Mouse (Mus musculus) Patski (cell line): ENCODE results near the gene Zfp618. TPM values are rescaled to one million over a fixed set of nuclear protein-coding genes. Genes with fewer than 3 reads are reported as not detected.

Experiments used
- ATAC-seq: fragments of 100-300 bp; one replicate; pipeline ENCODE4 v1.8.0; 2021
- CTCF ChIA-PET: fragments of 350-600 bp; sonication (Branson Sonifier 250); formaldehyde crosslinking; loops from one replicate; lab custom pipeline; 2022; ENCODE audit warnings: inconsistent platforms; lab: Charles Lee
- POLR2A ChIA-PET: fragments of 350-600 bp; sonication (Branson Sonifier 250); formaldehyde crosslinking; loops from one replicate; lab custom pipeline; 2022; ENCODE audit warnings: antibody characterized with exemption, inconsistent platforms; lab: Charles Lee
- DNase-seq: peaks from one replicate; pipeline ENCODE4 v3.0.0-alpha.2; 2011; ENCODE audit warnings: low read depth, low spot score
- H3K27me3 ChIP-seq: fragments of 371-371 bp; one replicate; pipeline ENCODE4 v1.5.1; 2021
- CTCF ChIP-seq: fragments of 100-300 bp; IDR thresholded peaks from one replicate; pipeline ENCODE4 v1.5.1; 2021
- in situ Hi-C: fragments of 300-500 bp; cut with MboI; formaldehyde crosslinking; loops from 3 replicates; pipeline ENCODE4 v1.11.1; 2018; ENCODE audit warnings: low pct_unique_long_range_greater_than_20kb, mixed read lengths
- polyA plus RNA-seq: library from polyadenylated mRNA; unstranded; gene quantifications from one replicate; pipeline ENCODE4 v1.2.3, GENCODE M21; 2021

Zfp618 gene
- polyA plus RNA-seq, 1 experiment from 2014 or later, result 16.5 TPM

DNA sequence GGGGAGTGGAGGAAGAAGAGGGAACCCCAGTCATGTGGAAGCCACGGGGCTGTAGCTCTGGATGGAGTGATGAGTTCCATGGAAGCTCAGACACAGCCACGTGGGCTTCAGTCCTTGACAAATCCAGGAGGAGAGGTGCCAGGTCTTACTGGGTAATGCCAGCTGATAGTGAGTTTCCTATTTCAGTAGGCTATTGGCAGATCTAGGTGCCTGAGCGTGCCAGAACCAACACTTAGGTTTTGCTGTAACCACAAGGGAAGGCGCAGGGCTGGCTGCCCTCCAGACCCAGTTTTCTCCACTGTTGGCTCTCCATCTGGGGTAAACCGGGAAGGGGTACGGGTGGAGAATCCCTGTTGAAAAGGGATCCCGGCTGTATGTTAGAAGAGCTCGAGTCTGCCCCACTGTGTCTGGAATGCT lies 119.1 kb downstream of the Zfp618 start:
- ChIA-PET CTCF (interaction anchor here (1.3 to 1.5 kb wide), 2 partner anchors 9 to 10 kb away, joined by 4 to 6 read pairs; no protein-coding TSS in a partner anchor), POLR2A (no interaction called here)
- no peak for ATAC-seq
- no peaks in the 10 kb centered on the region for H3K27me3 ChIP-seq
- no peak for TF ChIP-seq CTCF
- in situ Hi-C loops, result no loop called here
- DNase-seq, result no peak

GRCm38 (mm10) chr4:63089484-63089883 lies 124.1 kb downstream of the Zfp618 start:
- in situ Hi-C loops, result no loop called here
- ATAC-seq (no peak), DNase-seq (no peak)
- no peaks in the 10 kb centered on the region for H3K27me3 ChIP-seq
- POLR2A ChIA-PET, result interaction anchor here (0.6 kb wide), 1 partner anchor 51 kb away, joined by 4 read pairs; no protein-coding TSS in a partner anchor
- CTCF ChIA-PET, result interaction anchor here (2.3 kb wide), 1 partner anchor 19 kb away, joined by 5 read pairs; no protein-coding TSS in a partner anchor
- TF ChIP-seq CTCF, result no peak

DNA sequence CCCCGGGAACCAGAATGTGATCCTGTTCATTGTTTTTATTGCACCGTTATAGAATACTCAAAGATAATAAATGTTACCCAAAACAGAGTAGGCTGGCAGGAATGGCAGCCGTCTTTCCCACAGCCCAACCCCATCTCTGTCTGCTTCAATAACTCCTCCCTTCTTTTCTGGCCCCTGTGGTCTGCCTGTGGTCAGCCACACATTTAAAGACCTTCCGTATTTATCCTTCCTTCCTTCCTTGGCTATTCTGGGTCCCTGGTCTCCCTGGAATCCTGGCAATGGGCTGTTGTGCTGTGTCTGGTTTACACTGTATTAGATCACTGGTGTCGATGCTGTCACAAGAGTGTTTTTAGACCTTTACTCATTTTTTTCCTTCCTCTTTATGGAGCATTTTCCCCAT lies 125.8 kb downstream of the Zfp618 start:
- in situ Hi-C loops, result no loop called here
- no peaks in the 10 kb centered on the region for H3K27me3 ChIP-seq
- DNase-seq, result no peak
- CTCF ChIA-PET, result interaction anchor here (2.0 to 2.3 kb wide), 2 partner anchors 20 kb away, joined by 4 to 5 read pairs; no protein-coding TSS in a partner anchor
- no peak for ATAC-seq
- POLR2A ChIA-PET, result interaction anchor here (0.6 kb wide), 1 partner anchor 15 kb away, joined by 4 read pairs; no protein-coding TSS in a partner anchor
- TF ChIP-seq CTCF, result no peak

- in situ Hi-C loops, result no loop called here
- ATAC-seq (no peak), DNase-seq (no peak)
- ChIA-PET POLR2A (no interaction called here), CTCF (no interaction called here)
- H3K27me3 ChIP-seq, result no peaks in the 10 kb centered on the region
- no peak for TF ChIP-seq CTCF
Measured at GRCm38 (mm10) chr4:63097603-63098002, 132.2 kb downstream of the Zfp618 start.

DNA sequence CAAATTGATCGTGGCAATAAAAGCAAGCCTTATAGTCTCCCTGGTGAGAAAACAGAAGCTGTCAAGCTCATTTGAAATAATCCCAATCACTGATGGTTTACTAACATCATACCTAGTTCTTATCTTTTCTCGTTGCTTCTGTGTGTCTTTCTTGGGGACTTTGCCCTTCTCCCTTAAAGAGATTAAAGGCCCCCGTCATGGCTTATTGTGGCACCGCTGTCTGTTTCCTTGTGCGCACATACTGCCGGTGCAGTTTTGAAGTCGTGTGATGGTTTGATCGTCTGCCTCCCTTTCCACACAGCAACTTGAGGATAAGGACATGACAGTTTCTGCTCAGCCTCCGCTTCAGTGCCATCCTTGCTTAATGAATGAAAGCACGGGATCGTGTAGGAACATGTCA lies 135.1 kb downstream of the Zfp618 start:
- DNase-seq, result no peak

GRCm38 (mm10) chr4:63102025-63102424 lies 136.7 kb downstream of the Zfp618 start:
- no peaks in the 10 kb centered on the region for H3K27me3 ChIP-seq
- TF ChIP-seq CTCF, result no peak
- POLR2A ChIA-PET, result no interaction called here
- CTCF ChIA-PET, result interaction anchor here (0.9 kb wide), 1 partner anchor 16 kb away, joined by 3 read pairs; no protein-coding TSS in a partner anchor
- DNase-seq (no peak), ATAC-seq (no peak)
- in situ Hi-C loops, result no loop called here

More for the DNA sequence above, 135.1 kb downstream of the Zfp618 start:
- no peak for TF ChIP-seq CTCF
- CTCF ChIA-PET, result no interaction called here
- ATAC-seq, result no peak
- in situ Hi-C loops, result no loop called here
- H3K27me3 ChIP-seq, result no peaks in the 10 kb centered on the region
- POLR2A ChIA-PET, result interaction anchor here (0.8 kb wide), 1 partner anchor 8 kb away, joined by 3 read pairs; no protein-coding TSS in a partner anchor

DNA sequence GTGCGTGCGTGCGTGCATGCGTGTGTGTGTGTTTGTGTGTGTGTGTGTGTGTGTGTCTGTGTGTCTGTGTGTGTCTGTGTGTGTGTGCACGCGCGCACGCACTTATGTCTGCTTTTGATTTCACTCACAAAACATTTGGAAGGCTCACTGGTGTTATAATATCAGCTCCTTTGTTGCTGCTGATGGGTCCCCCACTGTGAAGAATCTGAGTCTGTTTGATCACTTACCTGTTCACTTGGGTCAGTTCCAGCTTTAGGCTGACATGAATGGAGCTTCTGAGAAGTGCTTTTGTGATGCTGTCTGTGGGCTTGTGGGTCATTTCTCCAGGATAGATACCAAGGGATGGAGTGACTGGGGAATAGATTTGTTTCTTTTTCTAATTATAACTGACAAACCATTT lies 140.3 kb downstream of the Zfp618 start:
- in situ Hi-C loops, result loop anchor here (5.0 kb wide), 1 partner anchor 213 kb away; no protein-coding TSS in a partner anchor
- ATAC-seq (no peak), DNase-seq (no peak)
- TF ChIP-seq CTCF, result no peak
- H3K27me3 ChIP-seq, result no peaks in the 10 kb centered on the region
- POLR2A ChIA-PET, result interaction anchor here (0.6 to 0.7 kb wide), 2 partner anchors 15 to 252 kb away, joined by 4 read pairs; no protein-coding TSS in a partner anchor
- CTCF ChIA-PET, result no interaction called here

DNA sequence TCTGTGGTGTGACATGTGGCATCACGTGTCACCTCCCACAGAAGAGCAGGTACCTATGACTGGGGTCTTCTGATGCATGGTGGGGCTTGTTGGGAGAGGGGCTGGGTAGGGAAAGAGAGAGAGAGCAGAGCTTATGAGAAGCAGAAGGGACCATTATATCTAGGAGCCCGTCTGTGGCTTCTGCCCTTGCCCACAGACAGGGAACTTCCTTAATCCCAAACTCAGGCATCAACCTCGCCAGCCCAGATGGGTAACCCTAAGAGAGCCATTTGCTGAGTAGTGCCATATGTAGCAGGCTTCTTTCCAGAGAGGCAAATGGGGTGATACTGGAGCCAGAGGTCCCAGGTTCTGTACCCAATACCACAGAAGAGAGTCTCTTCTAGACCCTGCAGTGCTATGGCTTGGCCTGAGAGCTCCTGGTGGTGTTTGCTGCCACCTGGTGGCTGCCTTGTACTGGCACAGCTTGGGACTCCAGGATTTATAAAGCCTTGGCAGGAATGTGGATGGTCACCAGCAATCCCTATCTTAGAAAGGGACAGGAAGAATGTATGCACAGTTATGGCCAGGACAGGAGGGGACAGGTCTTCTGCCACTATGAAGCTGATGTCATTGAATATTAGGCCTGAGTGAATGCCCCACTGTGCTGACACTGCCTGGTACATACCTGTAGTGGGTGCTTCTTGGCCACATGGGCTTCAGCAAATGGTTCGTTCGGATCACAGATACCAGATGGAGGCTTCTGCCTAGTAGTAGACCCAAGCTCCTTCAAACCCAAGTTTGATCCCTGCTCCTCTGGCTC lies 153.5 kb downstream of the Zfp618 start:
- DNase-seq (peak; percentile 37), ATAC-seq (peak; percentile 84)
- in situ Hi-C loops, result no loop called here
- peak; percentile 93 for TF ChIP-seq CTCF
- H3K27me3 ChIP-seq, result no peaks in the 10 kb centered on the region
- CTCF ChIA-PET, result interaction anchor here (0.7 to 2.7 kb wide), 12 partner anchors 17 to 247 kb away, joined by 3 to 13 read pairs (median 5); no protein-coding TSS in a partner anchor
- POLR2A ChIA-PET, result interaction anchor here (0.6 kb wide), 1 partner anchor 173 kb away, joined by 3 read pairs; no protein-coding TSS in a partner anchor

GRCm38 (mm10) chr4:63124861-63125466 lies 159.6 kb downstream of the Zfp618 start:
- TF ChIP-seq CTCF, result no peak
- ChIA-PET POLR2A (no interaction called here), CTCF (interaction anchor here (0.9 kb wide), 1 partner anchor 9 kb away, joined by 3 read pairs; no protein-coding TSS in a partner anchor)
- in situ Hi-C loops, result loop anchor here (10.0 to 25.0 kb wide), 2 partner anchors 340 to 563 kb away; partner anchors contain the start of gene Rgs3
- ATAC-seq (no peak), DNase-seq (peak; percentile 19)
- H3K27me3 ChIP-seq, result no peaks in the 10 kb centered on the region
